Mouse (Mus musculus) limb, embryonic 14.5 days (tissue): Measurements from ENCODE around the gene Osbp2. TPM values are rescaled to one million over a fixed set of nuclear protein-coding genes. Genes with fewer than 3 reads are reported as not detected.

Experiments used
- ATAC-seq: fragments of 200-750 bp; cut with Nextera tagmentation; 2 replicates; pipeline ENCODE4 v1.8.0; 2017; ENCODE audit warnings: low read depth, moderate number of reproducible peaks, moderate TSS enrichment; ENCODE audit not compliant: low FRiP score
- DNase-seq: peaks from one replicate; pipeline ENCODE4 v3.0.0-alpha.2; 2015; ENCODE audit warnings: low spot score
- H3K27ac ChIP-seq: fragments of 300-500 bp; sonication (generic); replicated peaks from 2 replicates; pipeline ENCODE4 v1.5.1; 2014; ENCODE audit warnings: low read depth, mild to moderate bottlenecking, low read length, moderate library complexity, mixed read lengths
- H3K27me3 ChIP-seq: fragments of 300-500 bp; sonication (generic); 2 replicates; pipeline ENCODE4 v1.6.1; 2014; ENCODE audit warnings: low read length, mixed read lengths; ENCODE audit not compliant: control insufficient read depth, insufficient read depth
- H3K36me3 ChIP-seq: fragments of 300-500 bp; sonication (generic); 2 replicates; pipeline ENCODE4 v1.6.1; 2014; ENCODE audit warnings: mild to moderate bottlenecking, low read length, moderate library complexity, mixed read lengths; ENCODE audit not compliant: control insufficient read depth, insufficient read depth
- H3K4me1 ChIP-seq: fragments of 300-500 bp; sonication (generic); 2 replicates; pipeline ENCODE4 v1.6.1; 2014; ENCODE audit warnings: antibody characterized with exemption, low read length, mixed read lengths; ENCODE audit not compliant: control insufficient read depth, insufficient read depth
- H3K4me2 ChIP-seq: fragments of 300-500 bp; sonication (generic); replicated peaks from 2 replicates; pipeline ENCODE4 v1.6.1; 2014; ENCODE audit warnings: low read depth, mild to moderate bottlenecking, low read length, moderate library complexity; ENCODE audit not compliant: severe bottlenecking
- H3K4me3 ChIP-seq: fragments of 300-500 bp; sonication (generic); replicated peaks from 2 replicates; pipeline ENCODE4 v1.5.1; 2014; ENCODE audit warnings: low read length
- H3K9ac ChIP-seq: fragments of 300-500 bp; sonication (generic); 2 replicates; pipeline ENCODE4 v1.6.1; 2014; ENCODE audit warnings: mild to moderate bottlenecking, low read depth, low read length, moderate library complexity; ENCODE audit not compliant: severe bottlenecking
- H3K9me3 ChIP-seq: fragments of 300-500 bp; sonication (generic); 2 replicates; pipeline ENCODE4 v1.6.1; 2016; ENCODE audit warnings: low read length; ENCODE audit not compliant: control insufficient read depth
- POLR2A ChIP-seq: fragments of 200-500 bp; IDR thresholded peaks from 2 replicates; pipeline ENCODE4 v1.8.0; 2012; ENCODE audit warnings: inconsistent platforms, mild to moderate bottlenecking, moderate library complexity, borderline replicate concordance; ENCODE audit not compliant: insufficient read depth, insufficient read length; ENCODE audit errors: extremely low read depth
- WGBS: fragments of 180-500 bp; shearing (Covaris S2); extraction: QIAGEN DNeasy Blood & Tissue Kit; methylation state at CpG from one replicate; pipeline ENCODE4 v1.1.7; 2014; 5-methylcytosine and 5-hydroxymethylcytosine counted together
- polyA plus RNA-seq, 2 experiments: library from polyadenylated mRNA; depleted of rRNA in 1 of 2; stranded (reverse) in 1 of 2; unstranded in 1 of 2; fragments of >200 nt; fragmentation: Nextera tagmentation in 1 of 2; extraction: Ambion mirVana in 1 of 2; gene quantifications; 2 replicates each; pipeline versions ENCODE4 v1.2.1 to v1.2.3; 2012 to 2014

The Osbp2 gene
- polyA plus RNA-seq, 2 experiments, result 0.77 to 1.5 TPM

DNA sequence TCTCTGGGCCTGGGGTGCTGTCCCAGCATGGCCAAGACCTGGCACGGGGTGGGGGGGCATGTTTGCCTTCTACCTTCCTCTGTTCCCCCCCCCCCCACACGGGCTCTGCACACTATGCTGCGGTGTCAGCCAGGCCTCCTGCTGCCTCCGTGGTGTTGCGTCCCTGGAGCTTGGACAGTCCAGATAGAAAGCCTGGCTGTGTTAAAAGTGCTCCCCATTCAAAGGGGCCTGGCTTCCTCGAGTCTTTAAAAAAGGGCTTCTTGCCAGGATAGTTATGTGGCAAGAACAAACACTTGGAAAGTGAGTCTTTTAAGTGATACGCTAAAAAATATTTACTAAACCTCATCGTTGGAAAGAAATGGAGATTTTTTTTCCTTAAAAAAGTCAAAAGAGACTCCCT is 159.3 kb downstream of the Osbp2 start:
- WGBS, result 72% methylated on average over 7 of the region's 8 CpGs
- ATAC-seq (no peak), DNase-seq (no peak)

DNA sequence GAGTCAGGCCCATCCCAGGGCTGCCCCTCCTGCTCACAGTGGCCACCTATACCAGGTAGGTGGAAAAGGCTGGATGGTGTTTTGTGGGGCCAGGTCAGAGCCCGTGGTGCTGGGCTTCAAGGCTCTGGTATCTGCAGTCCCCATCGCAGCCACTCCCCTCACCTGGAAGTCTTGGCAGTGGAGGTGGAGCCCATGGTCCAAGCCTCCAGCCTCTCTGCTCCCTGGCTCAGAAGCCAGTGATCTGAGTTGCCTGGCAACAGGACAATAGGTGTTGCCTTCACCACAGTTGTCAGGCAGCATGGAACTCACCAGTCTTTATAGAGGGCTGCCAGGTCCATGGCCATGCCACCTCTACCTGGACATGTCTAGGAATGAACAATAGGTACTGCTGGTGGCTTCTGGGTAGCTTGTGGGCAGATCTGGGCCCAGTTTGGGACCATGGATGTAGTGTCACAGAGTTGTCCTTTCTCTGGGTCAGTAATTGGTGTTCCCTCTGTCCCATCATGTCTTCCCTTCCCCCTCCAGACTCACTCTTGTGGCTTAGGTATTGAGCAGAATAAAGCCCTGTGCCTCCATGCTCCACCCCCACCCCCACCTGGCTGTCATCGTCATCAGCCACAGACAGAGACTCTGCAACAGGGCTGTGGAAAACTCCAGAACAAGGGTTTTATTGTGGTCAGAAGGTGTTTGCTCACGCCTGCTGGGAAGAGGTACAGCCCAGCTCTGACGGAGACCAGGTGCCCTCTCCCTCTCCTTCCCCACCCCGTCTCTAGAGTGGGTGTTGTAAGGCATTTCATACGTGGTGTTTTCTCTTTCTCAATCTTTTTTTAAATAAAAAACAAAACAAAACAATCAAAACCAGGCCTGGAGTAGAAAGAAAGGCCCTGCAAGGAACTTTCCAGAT is 160.4 kb downstream of the Osbp2 start:
- Histone ChIP-seq H3K27me3 (no peaks in the 10 kb centered on the region), H3K36me3 (no peaks in the 10 kb centered on the region), H3K4me2 (no peak overlapping the region), H3K4me3 (no peak overlapping the region), H3K9ac (no peak overlapping the region), H3K9me3 (no peaks in the 10 kb centered on the region), H3K27ac (no peak overlapping the region), H3K4me1 (peaks cover 6% of the 10 kb centered on the region; the same call in 1 of the 2 replicates)
- no peak for DNase-seq
- no peak for ATAC-seq
- 61% methylated on average over 7 of the region's 7 CpGs for WGBS
- TF ChIP-seq POLR2A, result no peak

More for the DNA sequence above, 159.3 kb downstream of the Osbp2 start:
- Histone ChIP-seq H3K27ac (no peak overlapping the region), H3K9ac (no peak overlapping the region; the same call in 1 of the 2 replicates), H3K4me3 (no peak overlapping the region), H3K9me3 (no peaks in the 10 kb centered on the region), H3K27me3 (no peaks in the 10 kb centered on the region), H3K4me2 (no peak overlapping the region), H3K36me3 (no peaks in the 10 kb centered on the region), H3K4me1 (peaks cover 6% of the 10 kb centered on the region; the same call in 1 of the 2 replicates)
- TF ChIP-seq POLR2A, result no peak

DNA sequence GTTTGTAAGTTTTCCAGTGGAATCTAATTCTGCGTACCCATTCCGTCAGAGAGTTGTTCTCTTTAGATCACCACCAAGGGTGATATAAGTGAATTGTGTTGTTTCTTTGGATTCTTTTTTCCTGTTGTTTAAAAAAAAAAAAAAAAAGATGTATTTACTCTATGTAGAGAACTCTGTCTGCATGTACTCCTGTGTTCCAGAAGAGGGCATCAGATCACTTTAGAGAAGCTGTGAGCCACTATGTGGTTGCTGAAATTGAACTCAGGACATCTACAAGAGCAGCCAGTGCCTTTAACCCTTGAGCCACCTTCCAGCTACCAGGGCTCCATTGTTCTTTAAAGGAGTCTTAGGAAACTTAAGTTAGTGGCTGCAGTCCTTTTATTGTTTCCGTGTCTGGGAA is 166.3 kb downstream of the Osbp2 start:
- H3K4me3 ChIP-seq, result no peak overlapping the region
- peaks cover 12% of the 10 kb centered on the region for H3K36me3 ChIP-seq
- ATAC-seq, result no peak
- no peak overlapping the region for H3K27ac ChIP-seq
- no peaks in the 10 kb centered on the region for H3K4me1 ChIP-seq
- TF ChIP-seq POLR2A, result no peak
- DNase-seq, result no peak
- H3K9me3 ChIP-seq, result no peaks in the 10 kb centered on the region
- no peaks in the 10 kb centered on the region for H3K27me3 ChIP-seq
- 84% methylated on average over 3 of the region's 3 CpGs for WGBS
- no peak overlapping the region for H3K9ac ChIP-seq
- no peak overlapping the region for H3K4me2 ChIP-seq

DNA sequence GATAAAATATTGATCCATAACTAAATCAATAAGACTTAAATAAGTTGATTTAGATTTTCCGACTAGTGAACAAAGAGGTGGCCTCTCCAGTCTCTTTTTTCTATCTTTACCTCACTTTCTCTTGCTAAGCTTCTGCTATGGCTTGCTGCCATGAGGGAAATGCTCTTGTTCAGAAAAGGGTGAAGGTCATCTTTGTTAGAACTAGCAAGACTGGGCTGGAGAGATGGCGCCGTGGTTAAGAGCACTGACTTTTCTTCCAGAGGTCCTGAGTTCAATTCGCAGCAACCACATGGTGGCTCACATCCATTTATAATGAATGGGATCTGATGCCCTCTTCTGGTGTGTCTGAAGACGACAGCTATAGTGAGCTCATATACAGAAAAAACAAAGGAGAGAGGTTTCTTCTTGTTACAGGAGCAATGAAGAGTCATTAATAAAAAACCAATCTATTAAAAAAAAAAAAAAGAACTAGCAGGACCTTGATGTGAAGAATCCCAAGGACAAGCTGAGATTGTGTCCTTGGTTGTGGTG is 167.6 kb downstream of the Osbp2 start:
- no peaks in the 10 kb centered on the region for H3K4me1 ChIP-seq
- no peaks in the 10 kb centered on the region for H3K27me3 ChIP-seq
- no peak for TF ChIP-seq POLR2A
- 79% methylated on average over 5 of the region's 5 CpGs for WGBS
- H3K36me3 ChIP-seq, result peaks cover 24% of the 10 kb centered on the region
- no peak overlapping the region for H3K4me2 ChIP-seq
- H3K27ac ChIP-seq, result no peak overlapping the region
- DNase-seq (no peak), ATAC-seq (no peak)
- H3K9ac ChIP-seq, result no peak overlapping the region
- no peak overlapping the region for H3K4me3 ChIP-seq
- H3K9me3 ChIP-seq, result no peaks in the 10 kb centered on the region

DNA sequence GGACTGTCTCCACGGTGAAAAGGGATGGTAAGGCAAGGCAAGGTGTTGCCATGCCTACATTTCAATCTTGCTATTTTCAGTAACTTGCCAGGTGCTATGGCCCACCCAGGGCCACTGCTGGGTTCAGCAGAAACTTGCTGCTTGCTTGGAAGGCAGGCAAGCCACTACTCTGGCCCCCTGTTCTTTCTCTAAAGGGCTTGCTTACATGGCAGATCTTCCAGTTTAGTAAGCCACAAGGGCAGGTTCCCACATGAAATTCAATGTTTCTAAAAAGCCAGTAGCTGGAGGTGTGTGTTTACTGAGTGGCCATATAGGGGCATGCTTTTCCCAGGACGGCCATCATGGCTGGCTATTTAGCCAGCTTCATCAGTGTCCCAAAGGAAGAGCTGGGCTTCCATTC is 172.0 kb downstream of the Osbp2 start:
- H3K27me3 ChIP-seq, result no peaks in the 10 kb centered on the region
- DNase-seq (no peak), ATAC-seq (no peak)
- no peak overlapping the region for H3K4me3 ChIP-seq
- H3K4me2 ChIP-seq, result no peak overlapping the region
- H3K27ac ChIP-seq, result no peak overlapping the region
- TF ChIP-seq POLR2A, result no peak
- H3K9me3 ChIP-seq, result no peaks in the 10 kb centered on the region
- no peaks in the 10 kb centered on the region for H3K4me1 ChIP-seq
- H3K36me3 ChIP-seq, result peaks cover 67% of the 10 kb centered on the region
- H3K9ac ChIP-seq, result no peak overlapping the region
- 92% methylated on average over 2 of the region's 2 CpGs for WGBS
